Mouse (Mus musculus) left cerebral cortex, postnatal 10 days (tissue): ENCODE measurements around the gene Cela1. TPM values are rescaled to one million over a fixed set of nuclear protein-coding genes. Genes with fewer than 3 reads are reported as not detected.

Experiments used
- DNase-seq, 2 experiments: peaks; one replicate each; pipeline ENCODE4 v3.0.0; 2021 to 2022; ENCODE audit warnings: low spot score in 2 of 2, mixed read lengths in 1 of 2; ENCODE audit errors: extremely low spot score in 1 of 2
- intact Hi-C: fragments of 180-260 bp; cut with DNase I; formaldehyde crosslinking; loops from one replicate; pipeline ENCODE4 v1.15.1; 2025
- total RNA-seq, 2 experiments: library from RNA; stranded (reverse); gene quantifications; 2 replicates each; pipeline ENCODE4 v1.2.3; 2021

Gene Cela1
- total RNA-seq, 2 experiments from 2014 or later, result 1.6 to 2.2 TPM

DNA sequence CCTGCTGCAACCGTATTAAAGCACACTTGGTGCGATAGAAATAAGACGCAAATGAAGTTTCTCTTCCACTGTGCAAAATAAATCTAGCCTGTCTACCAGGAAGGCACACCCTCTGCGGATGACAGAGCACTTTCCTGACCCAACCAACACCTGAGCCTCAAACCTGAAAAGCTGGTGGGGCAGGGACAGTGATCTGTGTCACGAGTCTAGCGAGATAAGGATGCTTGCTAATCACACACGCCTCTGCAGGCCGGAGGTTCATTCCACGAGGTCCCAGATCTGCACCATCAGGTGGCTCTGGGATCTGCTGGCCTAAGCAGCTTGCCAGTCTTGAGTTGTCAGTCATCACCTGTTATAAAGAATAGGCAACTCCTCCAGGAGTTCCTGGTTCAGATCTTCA is 36.1 kb downstream of the Cela1 start:
- DNase-seq, result no peak
- intact Hi-C loops, result no loop called here

DNA sequence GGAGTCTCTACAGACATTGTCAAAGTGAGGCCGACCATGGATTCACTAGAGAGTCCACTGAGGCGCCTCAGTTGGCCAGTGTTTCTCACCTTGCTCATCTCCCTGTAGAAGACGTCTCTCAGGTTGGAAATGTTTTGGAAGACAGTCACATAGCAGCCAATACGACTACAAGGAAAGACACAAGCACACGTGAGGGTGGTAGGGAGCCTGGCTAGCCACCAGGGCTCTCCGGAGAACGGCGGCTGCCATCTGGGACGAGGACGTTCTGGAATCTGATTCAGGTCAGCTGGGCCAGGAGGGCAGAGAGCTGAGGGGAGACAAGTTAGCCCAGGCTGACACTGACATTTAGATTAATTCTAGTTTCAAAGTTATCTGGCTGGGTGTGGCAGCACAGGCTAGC is 37.6 kb downstream of the Cela1 start:
- DNase-seq, result no peak
- intact Hi-C loops, result no loop called here

GRCm38 (mm10) chr15:100646161-100646560 is 41.6 kb downstream of the Cela1 start:
- DNase-seq, result no peak
- intact Hi-C loops, result no loop called here

- intact Hi-C loops, result no loop called here
- DNase-seq, result no peak
These were observed 45.3 kb downstream of the Cela1 start for GRCm38 (mm10) chr15:100642451-100642850.

DNA sequence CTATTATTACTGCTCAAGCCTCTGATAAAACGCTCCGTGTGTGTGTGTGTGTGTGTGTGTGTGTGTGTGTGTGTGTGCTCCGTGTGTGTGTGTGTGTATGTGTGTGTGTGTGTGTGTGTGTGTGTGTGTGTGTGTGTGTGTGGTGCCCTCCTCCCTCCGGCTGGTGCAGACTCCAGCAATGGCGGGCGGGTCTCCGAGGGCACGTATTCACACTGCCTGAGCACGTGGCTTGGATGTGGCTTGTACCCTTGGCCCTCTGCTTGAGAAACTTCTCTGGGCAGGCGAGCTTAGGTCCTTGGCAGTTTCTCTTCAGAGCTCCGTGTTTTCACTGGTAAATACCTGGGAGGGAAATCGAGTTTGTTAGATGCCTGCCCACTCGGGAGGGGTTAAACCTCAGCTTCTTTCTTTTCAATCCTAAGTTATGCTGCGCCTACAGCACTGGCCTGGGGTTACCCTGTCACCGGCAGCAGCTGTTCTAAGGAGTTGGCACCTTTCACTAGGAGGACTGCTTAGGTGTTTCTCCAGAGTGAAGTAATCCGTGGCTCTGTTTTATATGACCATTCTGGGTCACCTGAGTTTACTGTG is 46.4 kb downstream of the Cela1 start:
- intact Hi-C loops, result no loop called here
- DNase-seq, result no peak

GRCm38 (mm10) chr15:100639972-100640750 is 47.6 kb downstream of the Cela1 start:
- no peak for DNase-seq
- intact Hi-C loops, result no loop called here

- DNase-seq, result no peak
- intact Hi-C loops, result no loop called here
These were observed 50.1 kb downstream of the Cela1 start for GRCm38 (mm10) chr15:100637661-100638060.

GRCm38 (mm10) chr15:100636700-100637501 is 50.8 kb downstream of the Cela1 start, which contains the start of gene Smagp:
TSS of gene Smagp (minus strand) at chr15:100636940.
- intact Hi-C loops, result no loop called here

DNA sequence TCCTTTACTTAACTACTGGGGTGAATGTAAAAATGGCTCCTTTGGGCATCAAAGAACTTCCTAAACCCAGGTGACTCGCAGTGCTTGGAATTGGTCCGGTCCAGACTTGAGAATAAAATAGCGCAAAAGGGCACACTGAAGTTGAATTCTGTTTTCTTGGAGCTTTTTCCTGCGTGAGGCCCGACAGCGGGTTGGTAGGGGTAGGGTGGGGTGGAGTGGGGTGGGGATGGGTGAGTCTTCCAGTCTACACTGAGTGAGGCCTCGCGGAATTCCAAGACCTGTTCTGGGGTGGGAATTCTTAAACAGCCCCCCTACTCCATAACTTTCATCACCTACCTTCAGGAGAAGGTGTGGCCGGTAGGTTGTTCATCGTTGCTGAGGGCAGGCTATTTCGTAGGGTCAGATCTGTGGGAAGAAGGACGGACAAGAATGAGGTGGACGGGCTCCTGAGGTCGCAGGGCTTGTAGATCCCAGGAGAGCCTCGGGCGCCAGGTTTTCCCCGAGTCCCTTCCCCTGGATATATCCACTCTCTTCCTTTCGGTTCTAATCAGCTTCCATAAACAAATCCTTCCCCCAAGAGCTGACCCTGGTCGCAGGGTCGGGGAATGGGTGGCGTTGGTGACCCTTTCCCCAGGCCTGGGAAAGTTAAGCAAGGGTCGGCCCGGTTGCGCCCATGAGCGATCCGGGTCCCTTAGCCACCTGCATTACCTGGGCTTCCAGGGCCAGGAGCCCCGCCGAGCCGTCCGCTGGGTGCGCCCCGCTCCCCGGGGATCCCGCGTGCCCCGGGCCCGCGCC is 51.7 kb downstream of the Cela1 start:
- intact Hi-C loops, result no loop called here

More at GRCm38 (mm10) chr15:100636700-100637501, 50.8 kb downstream of the Cela1 start, which contains the start of gene Smagp:
- DNase-seq, result peak in 1 of 2 experiments; percentile 72

GRCm38 (mm10) chr15:100635239-100635638 is 52.5 kb downstream of the Cela1 start:
- no peak for DNase-seq
- intact Hi-C loops, result no loop called here

More for the DNA sequence above, 51.7 kb downstream of the Cela1 start:
- DNase-seq, result no peak

DNA sequence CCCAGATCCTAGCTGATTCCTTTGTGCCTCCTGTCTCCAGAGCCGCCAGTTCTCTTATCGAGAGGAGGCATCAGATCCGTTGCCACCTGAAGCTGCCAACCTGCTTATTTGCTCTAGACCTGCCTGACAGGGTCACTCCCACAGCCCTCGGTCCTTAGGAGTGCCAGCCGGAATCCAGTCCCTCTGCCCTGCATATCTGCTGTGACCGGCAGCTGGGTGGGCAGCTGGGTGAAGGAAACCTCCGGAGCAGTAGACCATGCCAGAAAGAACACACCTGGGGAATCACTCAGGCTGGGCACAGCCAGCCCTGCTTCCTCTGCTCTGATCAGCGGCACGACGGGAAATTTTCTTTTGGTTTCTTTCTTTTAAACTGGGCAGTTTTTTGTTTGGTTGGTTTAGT is 54.4 kb downstream of the Cela1 start:
- intact Hi-C loops, result no loop called here

GRCm38 (mm10) chr15:100632323-100632722 is 55.4 kb downstream of the Cela1 start:
- no peak for DNase-seq
- intact Hi-C loops, result no loop called here

More for the DNA sequence above, 54.4 kb downstream of the Cela1 start:
- DNase-seq, result no peak

DNA sequence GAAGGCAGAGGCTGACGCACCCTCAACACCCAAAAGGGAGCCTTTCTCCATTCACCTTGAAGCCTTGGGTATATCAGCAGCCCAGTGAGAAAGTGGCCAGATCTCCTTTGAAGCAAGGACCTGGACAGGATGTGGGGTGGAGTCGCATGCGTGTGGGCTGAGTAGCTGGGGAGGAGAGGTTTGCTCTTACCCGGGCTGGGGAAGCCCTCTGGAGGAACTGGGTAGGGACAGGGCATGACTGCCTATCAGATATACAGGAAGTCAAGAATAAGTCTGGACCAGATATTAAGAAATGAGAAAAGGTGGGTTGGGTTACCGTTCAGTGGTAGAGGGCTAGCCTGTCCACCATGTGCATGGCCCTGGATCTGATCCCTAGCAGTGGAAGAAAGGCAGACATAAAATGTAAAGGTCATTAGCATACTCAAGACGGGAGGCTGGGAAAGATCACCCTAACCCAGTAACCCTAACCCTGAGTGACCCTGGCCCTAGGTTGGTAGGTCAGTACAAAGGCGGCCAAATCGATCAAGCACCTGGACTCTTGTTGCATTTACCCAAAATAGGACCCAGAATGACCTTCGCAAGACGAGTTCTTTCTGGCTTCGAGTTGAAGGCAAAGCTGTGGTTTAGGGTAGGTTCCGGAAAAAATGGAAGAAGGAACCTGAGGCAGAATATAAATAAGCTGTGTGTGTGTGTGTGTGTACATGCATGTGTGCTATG is 56.1 kb downstream of the Cela1 start:
- intact Hi-C loops, result no loop called here
- DNase-seq, result no peak

DNA sequence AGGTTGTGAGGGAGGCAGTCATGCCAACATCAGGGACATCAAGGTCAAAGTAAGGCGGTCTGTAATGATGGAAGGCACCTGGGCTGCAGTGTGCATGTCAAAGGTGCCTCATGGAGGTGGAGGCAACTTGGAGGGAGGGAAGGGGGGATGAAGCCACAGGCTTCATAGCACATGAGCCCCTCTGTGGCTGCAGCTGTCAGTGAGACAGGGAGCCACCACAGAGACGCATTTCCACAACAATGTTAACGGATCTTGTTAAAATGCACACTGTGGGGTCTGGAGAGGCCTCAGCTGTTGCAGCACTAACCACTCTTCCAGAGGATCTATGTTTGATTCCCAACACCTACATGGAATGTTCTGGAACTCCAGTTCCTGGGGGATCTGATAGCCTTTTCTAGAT is 57.6 kb downstream of the Cela1 start:
- intact Hi-C loops, result no loop called here
- DNase-seq, result no peak

- intact Hi-C loops, result no loop called here
- DNase-seq, result no peak
These were observed 58.9 kb downstream of the Cela1 start for GRCm38 (mm10) chr15:100628797-100629196.

- intact Hi-C loops, result no loop called here
- no peak for DNase-seq
These were observed 59.8 kb downstream of the Cela1 start for GRCm38 (mm10) chr15:100627774-100628370.

GRCm38 (mm10) chr15:100627287-100627686 is 60.4 kb downstream of the Cela1 start:
- intact Hi-C loops, result no loop called here
- DNase-seq, result no peak

DNA sequence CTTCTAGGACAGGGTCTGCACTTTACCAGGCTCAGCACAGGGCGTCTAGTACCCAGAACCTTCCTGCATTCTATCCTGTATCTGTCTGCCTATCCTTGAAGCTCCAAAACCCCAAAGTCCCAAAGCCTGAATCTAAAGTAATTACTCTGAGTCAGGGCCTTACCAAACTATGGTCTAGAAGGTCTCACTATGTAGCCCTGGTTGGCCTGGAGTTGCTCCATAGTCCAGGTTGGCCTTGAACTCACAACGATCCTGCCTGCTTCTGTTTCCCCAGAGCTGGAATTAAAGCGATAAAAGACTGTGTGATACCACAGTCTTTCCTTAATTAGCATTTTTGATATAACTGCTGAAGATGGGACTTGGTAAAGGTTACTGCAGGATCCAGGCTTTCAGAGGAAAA is 63.3 kb downstream of the Cela1 start:
- DNase-seq, result no peak
- intact Hi-C loops, result no loop called here
